Comparison of ENCODE assay signal across 25 mouse cellular contexts in the genomic region with DNA sequence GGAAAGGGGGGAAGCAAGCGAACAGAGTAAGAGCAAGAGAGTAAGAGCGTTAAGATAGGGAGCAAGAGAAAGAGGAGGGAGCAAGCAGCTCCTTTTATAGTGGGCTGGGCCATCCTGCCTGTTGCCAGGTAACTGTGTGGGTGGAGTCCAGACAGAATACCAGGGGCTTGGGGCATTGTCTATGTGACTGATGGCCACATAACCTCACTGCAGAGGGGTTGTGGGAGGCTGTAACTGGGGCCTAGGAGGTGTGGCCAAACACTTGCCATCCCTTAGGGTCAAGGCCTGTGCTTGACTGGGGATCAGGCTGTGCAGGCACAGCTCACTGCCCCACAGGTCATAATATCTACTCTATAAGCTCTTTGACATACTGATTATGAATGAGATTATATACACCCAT.
A peak's percentile ranks its signal among the peaks of the same experiment; 100 is the strongest.
DNase-seq lines count a peak whose midpoint lies in the region; ATAC-seq lines count a peak whose summit lies in the region.
"Had no signal": no experiment of that assay in that cellular context is flagged by ENCODE, and none has a peak within 500 bp of the region (broad histone marks: within the 10 kb centered on the region; RNA-seq: fewer than 3 reads in every experiment).

No protein-coding gene starts in this region.

- no peak for DNase-seq in hindbrain, embryonic 14.5 days (ENCODE audit: low spot score)
- DNase-seq in midbrain, embryonic 14.5 days, result no peak
- peak; percentile 82 for DNase-seq in ZHBTc4 (ENCODE audit: low read depth, low spot score)
- DNase-seq in mesoderm, embryonic 11.5 days (ENCODE audit: low read depth, low spot score), result peak; percentile 6
- no peak for DNase-seq in retina, embryonic 14.5 days (ENCODE audit: low spot score)
- DNase-seq: adrenal gland, postnatal 36 days; cerebellum, adult 11-12 months; cerebellum, postnatal 36 days; gastrocnemius, postnatal 36 days; heart, postnatal 10 days; kidney, adult 9 months; liver, embryonic 13.5 days; lung, embryonic 14.5 days; right cerebral cortex, postnatal 14 days; spleen, adult 18-20 months; thymus, postnatal 36 days had no signal

- 0 out of 2 replicates have a peak, but pooled peaks have one; percentile 45 for ATAC-seq in hindbrain, embryonic 15.5 days (ENCODE audit: low FRiP score, low read depth)
- ATAC-seq in hindbrain, embryonic 14.5 days (ENCODE audit: low FRiP score), result no peak; the same call in 1 of the 2 replicates
- ATAC-seq in midbrain, embryonic 13.5 days, result peak; percentile 34; the same call in 1 of the 2 replicates
- no peak for ATAC-seq in midbrain, embryonic 14.5 days (ENCODE audit: low FRiP score, low TSS enrichment)
- ATAC-seq: forebrain, embryonic 15.5 days; inflammation-experienced regulatory T-cells, adult 6 months had no signal

- no peaks in the 10 kb centered on the region for H3K27me3 ChIP-seq in hindbrain, embryonic 15.5 days
- H3K27me3 ChIP-seq in hindbrain, embryonic 14.5 days (ENCODE audit: control insufficient read depth, insufficient read depth, low read length), result no peaks in the 10 kb centered on the region
- H3K27me3 ChIP-seq in midbrain, embryonic 13.5 days, result no peaks in the 10 kb centered on the region
- H3K27me3 ChIP-seq in midbrain, embryonic 14.5 days (ENCODE audit: control insufficient read depth, insufficient read depth, low read length), result no peaks in the 10 kb centered on the region
- H3K27me3 ChIP-seq: embryonic facial prominence, embryonic 13.5 days; forebrain, embryonic 15.5 days; limb, embryonic 13.5 days; liver, embryonic 13.5 days; neural tube, embryonic 13.5 days had no signal

- 15% methylated on average over 2 of the region's 2 CpGs for WGBS in hindbrain, embryonic 15.5 days
- WGBS in hindbrain, embryonic 14.5 days, result 29% methylated on average over 2 of the region's 2 CpGs
- WGBS in midbrain, embryonic 13.5 days, result 51% methylated on average over 2 of the region's 2 CpGs
- 50% methylated on average over 2 of the region's 2 CpGs for WGBS in midbrain, embryonic 14.5 days

- no peak overlapping the region for H3K27ac ChIP-seq in hindbrain, embryonic 15.5 days (replicated peaks)
- H3K27ac ChIP-seq in hindbrain, embryonic 14.5 days, result no peak overlapping the region
- H3K27ac ChIP-seq in midbrain, embryonic 13.5 days, result no peak overlapping the region
- no peak overlapping the region for H3K27ac ChIP-seq in midbrain, embryonic 14.5 days (replicated peaks; ENCODE audit: low read depth, low read length)
- H3K27ac ChIP-seq: embryonic facial prominence, embryonic 13.5 days; forebrain, embryonic 15.5 days; limb, embryonic 13.5 days; liver, embryonic 13.5 days; macrophage; neural tube, embryonic 13.5 days had no signal

- no peak overlapping the region for H3K4me3 ChIP-seq in hindbrain, embryonic 15.5 days
- no peak overlapping the region for H3K4me3 ChIP-seq in hindbrain, embryonic 14.5 days (replicated peaks; ENCODE audit: low read length)
- no peak overlapping the region for H3K4me3 ChIP-seq in midbrain, embryonic 13.5 days (replicated peaks)
- H3K4me3 ChIP-seq in midbrain, embryonic 14.5 days (replicated peaks; ENCODE audit: low read depth, low read length), result no peak overlapping the region
- H3K4me3 ChIP-seq: embryonic facial prominence, embryonic 13.5 days; forebrain, embryonic 15.5 days; limb, embryonic 13.5 days; liver, embryonic 13.5 days; neural tube, embryonic 13.5 days had no signal

- no peak overlapping the region for H3K9ac ChIP-seq in hindbrain, embryonic 15.5 days
- no peak overlapping the region for H3K9ac ChIP-seq in hindbrain, embryonic 14.5 days
- no peak overlapping the region for H3K9ac ChIP-seq in midbrain, embryonic 13.5 days (replicated peaks)
- H3K9ac ChIP-seq in midbrain, embryonic 14.5 days (replicated peaks; ENCODE audit: low read length), result no peak overlapping the region
- H3K9ac ChIP-seq: embryonic facial prominence, embryonic 13.5 days; forebrain, embryonic 15.5 days; limb, embryonic 13.5 days; liver, embryonic 13.5 days; lung, embryonic 14.5 days; neural tube, embryonic 13.5 days had no signal

- H3K4me1 ChIP-seq in hindbrain, embryonic 15.5 days (replicated peaks), result no peaks in the 10 kb centered on the region
- no peaks in the 10 kb centered on the region for H3K4me1 ChIP-seq in hindbrain, embryonic 14.5 days (replicated peaks; ENCODE audit: control insufficient read depth, insufficient read depth, low read length)
- H3K4me1 ChIP-seq in midbrain, embryonic 13.5 days (replicated peaks), result 0 out of 2 replicates have a peak, but pooled peaks cover 3% of the 10 kb centered on the region
- no peaks in the 10 kb centered on the region for H3K4me1 ChIP-seq in midbrain, embryonic 14.5 days (ENCODE audit: control insufficient read depth, insufficient read depth, low read length)
- H3K4me1 ChIP-seq: embryonic facial prominence, embryonic 13.5 days; forebrain, embryonic 15.5 days; limb, embryonic 13.5 days; neural tube, embryonic 13.5 days had no signal

- H3K4me2 ChIP-seq in hindbrain, embryonic 15.5 days, result no peak overlapping the region
- H3K4me2 ChIP-seq in hindbrain, embryonic 14.5 days (replicated peaks), result no peak overlapping the region
- no peak overlapping the region for H3K4me2 ChIP-seq in midbrain, embryonic 13.5 days (replicated peaks)
- H3K4me2 ChIP-seq in midbrain, embryonic 14.5 days (ENCODE audit: low read length), result no peak overlapping the region
- H3K4me2 ChIP-seq: embryonic facial prominence, embryonic 13.5 days; forebrain, embryonic 15.5 days; heart, embryonic 11.5 days; limb, embryonic 13.5 days; liver, embryonic 13.5 days; lung, embryonic 14.5 days; neural tube, embryonic 13.5 days had no signal

- no peaks in the 10 kb centered on the region for H3K36me3 ChIP-seq in hindbrain, embryonic 15.5 days
- H3K36me3 ChIP-seq in hindbrain, embryonic 14.5 days (replicated peaks; ENCODE audit: control insufficient read depth, insufficient read depth), result no peaks in the 10 kb centered on the region
- H3K36me3 ChIP-seq in midbrain, embryonic 13.5 days, result no peaks in the 10 kb centered on the region
- H3K36me3 ChIP-seq in midbrain, embryonic 14.5 days (ENCODE audit: control insufficient read depth, insufficient read depth, low read length), result no peaks in the 10 kb centered on the region
- H3K36me3 ChIP-seq: embryonic facial prominence, embryonic 13.5 days; forebrain, embryonic 15.5 days; limb, embryonic 13.5 days; liver, embryonic 13.5 days; neural tube, embryonic 13.5 days had no signal

- H3K9me3 ChIP-seq in hindbrain, embryonic 15.5 days, result no peaks in the 10 kb centered on the region
- no peaks in the 10 kb centered on the region for H3K9me3 ChIP-seq in hindbrain, embryonic 14.5 days (ENCODE audit: control insufficient read depth, low read length)
- H3K9me3 ChIP-seq in midbrain, embryonic 13.5 days, result no peaks in the 10 kb centered on the region
- no peaks in the 10 kb centered on the region for H3K9me3 ChIP-seq in midbrain, embryonic 14.5 days (ENCODE audit: control insufficient read depth, low read length)
- H3K9me3 ChIP-seq: embryonic facial prominence, embryonic 13.5 days; forebrain, embryonic 15.5 days; limb, embryonic 13.5 days; liver, embryonic 13.5 days; neural tube, embryonic 13.5 days had no signal

Comparison
In these comparisons a context has a peak if more than half of its experiments do, and no peak if none do; other contexts are left out.
1. ATAC-seq: peak in hindbrain, embryonic 15.5 days (single experiment) and midbrain, embryonic 13.5 days (single experiment); none in hindbrain, embryonic 14.5 days (single experiment) and midbrain, embryonic 14.5 days (single experiment).
2. DNase-seq: peak in ZHBTc4 (single experiment) and mesoderm, embryonic 11.5 days (single experiment); none in hindbrain, embryonic 14.5 days (single experiment), midbrain, embryonic 14.5 days (single experiment) and retina, embryonic 14.5 days (single experiment).